Mouse (Mus musculus) frontal cortex, postnatal 36 days (tissue): ENCODE measurements around the gene Vav3.

Experiments used
- DNase-seq, 2 experiments: peaks; one replicate each; pipeline ENCODE4 v3.0.0; 2022; ENCODE audit warnings: low spot score in 2 of 2

Vav3 gene

GRCm38 (mm10) chr3:109578983-109579382 lies 238.5 kb downstream of the Vav3 start:
- no peak for DNase-seq

GRCm38 (mm10) chr3:109585946-109586345 lies 245.5 kb downstream of the Vav3 start:
- no peak for DNase-seq

- no peak for DNase-seq
These were observed 252.5 kb downstream of the Vav3 start for GRCm38 (mm10) chr3:109592970-109593369.

- DNase-seq, result no peak
These were observed 255.6 kb downstream of the Vav3 start for GRCm38 (mm10) chr3:109596084-109596483.

GRCm38 (mm10) chr3:109600699-109601451 lies 260.4 kb downstream of the Vav3 start:
- no peak for DNase-seq

GRCm38 (mm10) chr3:109602753-109603152 lies 262.3 kb downstream of the Vav3 start:
- DNase-seq, result no peak

- peak in 1 of 2 experiments; percentile 17 for DNase-seq
These were observed 265.7 kb downstream of the Vav3 start for GRCm38 (mm10) chr3:109606121-109606520.

- no peak for DNase-seq
These were observed 281.3 kb downstream of the Vav3 start for GRCm38 (mm10) chr3:109621721-109622120.

GRCm38 (mm10) chr3:109622361-109622760 lies 281.9 kb downstream of the Vav3 start:
- no peak for DNase-seq

- no peak for DNase-seq
These were observed 282.4 kb downstream of the Vav3 start for GRCm38 (mm10) chr3:109622816-109623215.

- DNase-seq, result no peak
These were observed 283.3 kb downstream of the Vav3 start for GRCm38 (mm10) chr3:109623770-109624169.

GRCm38 (mm10) chr3:109636045-109636444 lies 295.6 kb downstream of the Vav3 start:
- DNase-seq, result no peak

- no peak for DNase-seq
These were observed 298.9 kb downstream of the Vav3 start for GRCm38 (mm10) chr3:109639386-109639785.

GRCm38 (mm10) chr3:109640796-109641195 lies 300.3 kb downstream of the Vav3 start:
- no peak for DNase-seq

- DNase-seq, result no peak
These were observed 307.8 kb downstream of the Vav3 start for GRCm38 (mm10) chr3:109648242-109648641.

GRCm38 (mm10) chr3:109651479-109651878 lies 311.0 kb downstream of the Vav3 start:
- DNase-seq, result no peak

- DNase-seq, result no peak
These were observed 312.6 kb downstream of the Vav3 start for GRCm38 (mm10) chr3:109652860-109653631.

- no peak for DNase-seq
These were observed 313.9 kb downstream of the Vav3 start for GRCm38 (mm10) chr3:109654386-109654785.

- DNase-seq, result peak; percentile 31 to 59
These were observed 331.3 kb downstream of the Vav3 start for GRCm38 (mm10) chr3:109671716-109672115.

GRCm38 (mm10) chr3:109672925-109673324 lies 332.5 kb downstream of the Vav3 start:
- DNase-seq, result no peak

GRCm38 (mm10) chr3:109680281-109680680 lies 339.8 kb downstream of the Vav3 start:
- no peak for DNase-seq

- no peak for DNase-seq
These were observed 341.4 kb downstream of the Vav3 start for GRCm38 (mm10) chr3:109681863-109682262.
